Mouse (Mus musculus): ENCODE results near the gene Rbbp5.

The Rbbp5 gene

DNA sequence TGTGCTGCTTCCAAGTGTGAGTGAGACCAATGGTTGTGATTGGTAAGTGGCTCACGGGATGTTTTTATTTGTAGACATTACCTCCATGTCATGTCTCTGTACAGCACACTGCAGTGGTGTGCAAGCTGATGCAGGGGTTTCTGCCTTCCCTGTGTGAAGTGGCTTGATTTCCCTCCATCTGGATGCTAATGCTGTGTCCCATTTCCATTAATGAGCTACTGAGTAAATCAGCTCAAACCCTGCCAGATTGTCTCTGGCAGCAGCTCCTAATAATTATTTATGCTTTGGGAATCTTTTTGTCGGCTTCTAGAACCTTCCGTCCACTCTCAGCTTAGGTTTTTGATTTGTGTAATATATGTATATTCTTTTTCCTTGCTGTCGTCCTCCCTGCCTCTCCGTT lies 28.0 kb downstream of the Rbbp5 start:
- no peak for DNase-seq (ENCODE audit: low spot score)

DNA sequence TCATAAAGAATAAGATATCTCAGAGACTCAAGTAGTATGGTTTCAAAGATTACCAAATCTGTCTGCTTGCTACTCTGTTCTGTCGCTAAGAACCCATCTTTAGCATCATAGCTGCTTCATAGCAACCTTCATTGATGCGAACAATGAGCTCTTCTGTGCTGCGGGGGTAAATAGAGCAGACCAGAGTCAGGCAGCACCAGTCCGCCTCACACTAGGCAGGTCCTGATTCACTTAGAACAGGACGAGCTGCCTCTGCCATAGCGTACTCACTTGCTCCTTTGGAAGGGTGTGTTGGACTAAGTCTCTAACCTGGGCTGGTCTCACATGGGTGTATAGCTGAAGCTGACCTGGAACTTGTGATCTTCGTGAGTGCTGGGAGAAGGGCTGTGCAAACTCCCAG lies 28.9 kb downstream of the Rbbp5 start, which contains the start of gene Tmem81:
TSS of gene Tmem81 (plus strand) at position 173 of the 400 bp plus-strand sequence.
- no peak for DNase-seq (ENCODE audit: low spot score)

DNA sequence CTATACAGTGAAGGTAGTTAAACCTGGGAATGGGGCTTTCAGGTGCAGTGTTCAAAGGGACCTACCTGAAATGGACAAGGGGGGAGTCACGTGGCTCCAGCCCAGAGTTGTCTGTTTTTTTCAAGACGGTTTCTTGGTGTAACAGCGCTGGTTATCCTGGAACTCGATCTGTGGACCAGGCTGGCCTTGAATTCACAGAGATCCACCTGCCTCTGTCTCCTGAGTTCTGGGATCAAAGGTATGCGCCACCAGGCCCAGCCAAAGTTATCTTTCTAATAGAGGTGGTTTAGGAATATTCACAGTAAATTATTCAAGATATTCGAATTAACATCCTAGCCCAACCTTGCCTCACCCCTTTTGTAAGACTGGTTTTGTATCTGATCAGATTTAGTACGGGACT lies 29.5 kb downstream of the Rbbp5 start:
- DNase-seq (ENCODE audit: low spot score) = no peak

DNA sequence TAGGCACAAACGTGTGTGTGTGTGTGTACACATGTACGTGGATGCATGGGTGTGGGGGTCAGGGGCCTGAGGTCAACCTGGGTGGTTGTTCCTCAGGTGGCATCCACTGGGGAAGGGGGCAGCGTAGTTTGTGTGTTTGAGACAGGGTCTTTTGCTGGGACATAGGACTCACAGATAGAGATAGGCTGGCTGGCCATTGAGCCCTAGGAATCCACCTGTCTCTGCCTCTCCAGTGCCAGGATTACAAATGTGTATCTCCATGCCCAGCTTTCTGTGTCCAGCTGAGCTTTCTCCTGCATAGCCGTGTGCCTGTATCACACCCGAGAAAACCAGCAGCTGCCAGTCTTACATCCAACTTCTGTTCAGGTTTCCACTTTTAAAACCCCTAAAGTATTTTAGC lies 32.6 kb downstream of the Rbbp5 start:
- DNase-seq (ENCODE audit: low spot score) = no peak

DNA sequence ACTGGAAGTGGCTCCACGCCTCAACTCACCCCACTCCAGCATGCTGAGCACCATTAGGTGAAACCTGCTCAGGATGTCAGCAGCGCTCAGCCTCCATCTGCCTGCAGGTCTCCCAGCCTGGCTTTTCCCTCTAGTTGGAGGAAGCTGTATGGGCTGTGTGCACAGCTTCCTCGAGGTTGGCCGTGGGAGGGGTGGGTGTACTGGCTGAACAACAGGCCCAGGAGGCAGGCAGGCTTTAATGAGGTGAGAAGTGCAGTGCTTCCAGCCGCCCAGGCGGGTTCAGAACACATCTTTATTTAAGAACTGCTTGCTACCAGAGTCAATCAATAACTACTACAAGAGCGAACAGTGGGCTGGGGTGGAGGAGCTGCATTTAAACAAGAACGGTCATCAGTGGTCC lies 34.4 kb downstream of the Rbbp5 start:
- DNase-seq (ENCODE audit: low spot score) = no peak

DNA sequence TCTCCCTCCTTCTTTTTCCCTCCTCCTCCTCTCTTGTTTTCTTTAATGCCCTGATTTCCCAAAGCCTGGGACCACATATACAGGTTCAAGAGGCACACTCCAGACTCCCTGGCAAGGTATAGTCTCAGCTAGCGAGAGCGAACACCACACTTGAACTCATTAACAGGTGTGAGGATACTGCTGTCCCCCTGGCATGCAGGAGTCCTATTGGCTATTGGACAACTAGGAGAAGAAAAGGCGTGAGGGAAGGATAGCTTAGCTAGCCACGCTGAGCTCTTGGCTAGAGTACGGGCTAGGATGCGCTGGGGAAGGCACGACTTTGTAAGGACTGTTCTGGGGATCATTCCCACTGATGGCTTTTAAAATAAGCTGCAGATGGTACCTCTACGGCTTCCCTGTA lies 34.9 kb downstream of the Rbbp5 start:
- DNase-seq (ENCODE audit: low spot score) = no peak

DNA sequence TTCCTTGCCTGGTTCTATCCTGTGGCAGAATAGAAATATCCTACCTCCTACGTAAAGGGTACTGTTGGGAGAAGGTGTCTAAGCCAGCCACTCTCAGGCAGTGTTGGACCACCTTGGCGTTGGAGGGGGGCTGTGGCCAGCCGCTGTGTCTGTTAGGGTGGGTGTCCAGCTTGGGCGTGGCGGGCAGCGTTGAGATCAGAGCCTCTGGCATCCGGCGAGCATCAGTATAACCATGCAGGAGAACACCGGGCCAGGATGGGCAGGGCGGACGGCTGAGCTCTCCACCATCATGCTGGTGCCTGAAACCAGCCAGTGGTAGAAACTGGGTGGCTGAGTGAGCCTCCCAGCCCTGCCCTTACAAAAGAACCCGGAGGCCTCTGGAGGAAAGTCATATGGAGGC lies 38.2 kb downstream of the Rbbp5 start:
- no peak for DNase-seq (ENCODE audit: low spot score)

DNA sequence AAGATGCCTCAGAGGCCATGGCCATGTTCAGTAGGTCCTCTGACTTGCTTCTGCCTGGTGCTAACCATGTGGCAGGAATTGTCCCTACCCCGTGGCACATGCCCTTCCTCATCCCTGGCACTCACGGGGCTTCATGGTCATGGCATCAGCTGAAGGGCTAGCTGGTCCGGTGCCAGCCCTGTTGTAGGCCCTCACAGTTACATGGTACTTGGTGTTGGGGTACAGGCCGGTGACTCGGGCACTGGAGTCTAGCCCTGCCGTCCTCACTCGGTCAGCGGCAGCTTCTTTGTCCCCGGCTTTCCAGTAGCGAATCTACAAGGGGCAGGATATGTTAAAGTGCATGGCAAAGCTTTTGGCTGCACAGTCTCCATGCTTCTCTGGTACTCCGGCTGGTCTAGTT lies 39.6 kb downstream of the Rbbp5 start:
- DNase-seq (ENCODE audit: low spot score) = no peak

DNA sequence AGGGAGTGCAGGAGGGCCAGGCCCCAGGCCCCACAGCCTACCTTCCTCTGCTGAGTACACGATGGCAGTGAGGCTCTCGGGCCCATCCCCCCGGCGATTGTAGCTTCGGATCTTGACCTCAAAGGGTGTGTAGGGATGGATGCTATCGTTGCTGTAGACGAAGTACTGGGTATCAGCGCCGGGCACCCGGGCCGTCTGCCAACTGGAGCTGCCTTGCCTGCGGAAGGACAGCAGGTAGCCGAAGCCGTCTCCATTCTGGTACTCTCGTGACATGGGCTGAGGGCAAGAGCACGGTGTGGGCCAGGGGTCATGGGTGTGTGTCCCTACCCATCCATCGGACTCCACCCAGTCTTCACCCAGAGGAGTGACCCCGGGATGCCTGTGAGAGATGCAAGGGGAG lies 41.5 kb downstream of the Rbbp5 start:
- no peak for DNase-seq (ENCODE audit: low spot score)

DNA sequence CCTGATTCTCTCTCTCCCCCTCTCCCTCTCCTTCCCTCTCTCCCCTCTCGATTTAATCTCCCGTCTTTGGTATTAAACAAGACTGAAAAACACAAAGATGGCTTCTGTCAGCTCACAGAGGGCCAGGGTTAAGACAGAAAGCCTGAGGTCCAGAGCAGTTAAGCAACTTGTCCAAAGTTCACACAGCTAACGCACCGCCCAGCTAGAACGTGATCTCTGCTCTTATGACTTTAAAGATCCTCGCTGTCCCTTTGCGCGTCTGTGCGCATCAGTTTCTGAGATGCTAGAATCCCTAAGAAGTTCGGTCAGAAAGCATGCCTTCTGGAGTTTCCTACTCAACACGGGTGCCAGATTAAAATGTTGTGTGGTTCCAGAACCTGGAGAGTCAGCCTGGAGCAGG lies 42.6 kb downstream of the Rbbp5 start:
- no peak for DNase-seq (ENCODE audit: low spot score)

DNA sequence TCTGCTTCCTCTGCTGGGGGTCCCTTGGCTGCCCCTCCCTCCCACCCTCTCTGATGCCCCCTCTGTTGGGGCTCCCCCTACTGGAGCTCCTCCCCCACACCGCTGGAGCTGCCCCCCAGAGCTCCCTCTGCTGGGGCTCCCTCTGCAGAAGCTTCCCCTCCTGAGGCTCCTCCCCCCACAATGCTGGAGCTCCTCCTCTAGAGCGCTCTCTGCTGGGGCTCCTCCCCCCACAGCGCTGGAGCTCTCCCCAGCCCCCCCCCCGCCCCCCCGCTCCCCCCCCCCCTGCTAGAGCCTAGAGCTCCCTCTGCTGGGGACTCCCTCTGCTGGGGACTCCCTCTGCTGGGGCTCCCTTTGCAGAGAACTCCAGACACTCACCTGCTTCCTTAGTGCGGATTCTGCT lies 43.6 kb downstream of the Rbbp5 start:
- DNase-seq (ENCODE audit: low spot score) = no peak

DNA sequence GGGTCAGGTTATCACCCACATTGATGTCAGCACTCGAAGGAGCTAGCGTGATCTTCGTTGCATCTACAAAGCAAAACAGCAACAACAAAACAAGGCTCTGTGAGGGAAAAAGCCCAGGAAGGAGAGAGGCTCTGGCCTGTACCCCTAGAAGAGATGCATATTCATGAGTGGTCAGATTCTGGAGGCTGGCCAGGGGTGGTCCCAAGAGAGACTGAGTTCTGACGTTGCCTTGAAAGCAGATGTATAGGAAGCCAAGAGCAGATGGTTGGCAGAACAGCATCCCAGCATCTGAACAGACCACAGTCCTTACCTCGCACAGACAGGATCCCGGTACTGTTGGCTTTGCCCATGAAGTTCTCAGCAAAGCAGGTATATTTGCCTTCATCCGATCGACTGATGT lies 45.9 kb downstream of the Rbbp5 start:
- DNase-seq (ENCODE audit: low spot score) = no peak

DNA sequence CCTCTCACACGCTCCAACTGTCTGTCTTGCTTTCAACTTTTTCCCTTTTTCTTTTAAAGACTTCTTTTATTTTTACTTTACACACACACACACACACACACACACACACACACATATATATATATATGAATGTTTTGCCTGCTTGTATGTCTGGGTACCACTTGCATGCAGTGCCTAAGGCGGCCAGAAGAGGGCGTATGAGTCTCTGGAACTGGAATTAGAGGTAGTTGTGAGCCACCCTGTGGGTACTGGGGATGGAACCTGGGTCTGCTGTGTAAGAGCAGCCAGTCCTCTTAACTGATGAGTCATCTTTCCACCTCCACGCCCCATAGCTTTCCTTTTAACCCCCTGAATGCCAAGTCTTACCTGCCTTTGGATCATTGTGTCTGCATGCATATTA lies 46.8 kb downstream of the Rbbp5 start:
- DNase-seq (ENCODE audit: low spot score) = no peak

DNA sequence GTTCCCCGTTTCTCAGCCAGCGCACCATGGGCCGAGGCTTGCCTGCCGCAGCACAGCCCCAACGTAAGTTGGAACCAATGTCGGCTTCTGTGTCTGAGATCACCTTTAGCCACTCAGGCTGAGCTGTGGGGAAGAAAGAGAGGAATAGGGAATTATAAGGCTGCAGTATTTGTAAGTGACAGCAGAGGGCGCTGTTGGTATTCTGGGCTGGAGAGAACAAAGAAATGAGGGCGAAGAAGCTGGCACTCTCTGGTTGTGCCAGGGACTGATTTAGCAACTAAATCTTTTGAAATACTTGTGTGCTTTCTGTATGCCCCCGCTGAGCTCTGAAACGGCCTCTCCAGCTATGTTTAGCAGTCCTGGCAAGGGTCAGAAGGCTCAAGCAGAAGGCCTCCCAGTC lies 48.7 kb downstream of the Rbbp5 start:
- DNase-seq (ENCODE audit: low spot score) = peak; percentile 76

DNA sequence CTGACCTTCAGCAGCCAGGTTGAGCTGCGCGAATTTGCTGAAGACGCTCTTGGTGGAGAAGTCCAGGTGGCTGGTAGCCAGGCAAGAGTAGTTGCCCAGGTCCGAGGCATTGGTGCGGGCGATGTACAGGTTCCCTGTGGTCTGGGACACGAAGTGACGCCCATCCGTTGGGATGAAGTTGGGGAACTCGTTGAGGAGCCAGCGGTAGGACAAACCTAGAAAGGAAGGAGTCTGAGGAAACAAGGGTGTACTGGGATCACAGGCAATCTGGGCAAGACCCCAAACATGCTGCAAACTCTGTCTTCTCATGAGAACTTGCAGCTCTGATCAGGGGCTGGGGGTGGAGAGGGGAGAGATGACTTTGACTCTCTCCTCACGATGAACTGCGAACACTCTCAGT lies 50.9 kb downstream of the Rbbp5 start:
- no peak for DNase-seq (ENCODE audit: low spot score)

DNA sequence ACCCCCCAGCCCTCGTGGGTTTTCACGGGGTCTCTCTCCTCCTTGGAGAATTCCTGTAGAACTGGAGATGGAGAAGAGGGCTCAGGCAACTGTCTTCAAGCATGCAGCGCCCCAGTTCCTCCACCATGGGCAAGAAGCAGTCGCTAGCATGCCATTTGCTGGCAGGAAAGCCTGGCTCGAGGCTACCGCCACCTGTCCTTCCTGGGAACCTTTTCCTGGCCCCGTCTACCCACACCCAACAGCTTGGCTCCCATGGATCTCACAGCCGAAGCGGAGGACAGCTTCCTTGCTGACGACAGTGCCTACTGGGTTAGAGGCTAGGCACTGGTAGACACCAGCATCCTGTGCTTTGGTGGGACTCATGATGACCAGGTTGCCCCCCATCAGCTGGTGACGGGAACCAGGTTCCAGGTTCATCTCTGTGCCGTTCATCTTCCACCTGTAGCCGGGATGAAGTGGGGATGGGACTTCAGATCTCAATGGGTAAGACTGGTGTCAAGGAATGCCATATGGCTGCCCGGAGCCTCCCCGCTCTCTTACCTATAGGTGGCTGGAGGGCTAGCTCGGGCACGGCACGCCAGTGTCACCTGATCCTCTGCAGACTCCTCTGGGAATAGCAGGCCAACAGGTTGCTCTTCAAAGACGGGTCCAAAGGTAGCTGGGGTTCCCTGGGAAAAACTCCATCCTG lies 51.6 kb downstream of the Rbbp5 start:
- no peak for DNase-seq (ENCODE audit: low spot score)

DNA sequence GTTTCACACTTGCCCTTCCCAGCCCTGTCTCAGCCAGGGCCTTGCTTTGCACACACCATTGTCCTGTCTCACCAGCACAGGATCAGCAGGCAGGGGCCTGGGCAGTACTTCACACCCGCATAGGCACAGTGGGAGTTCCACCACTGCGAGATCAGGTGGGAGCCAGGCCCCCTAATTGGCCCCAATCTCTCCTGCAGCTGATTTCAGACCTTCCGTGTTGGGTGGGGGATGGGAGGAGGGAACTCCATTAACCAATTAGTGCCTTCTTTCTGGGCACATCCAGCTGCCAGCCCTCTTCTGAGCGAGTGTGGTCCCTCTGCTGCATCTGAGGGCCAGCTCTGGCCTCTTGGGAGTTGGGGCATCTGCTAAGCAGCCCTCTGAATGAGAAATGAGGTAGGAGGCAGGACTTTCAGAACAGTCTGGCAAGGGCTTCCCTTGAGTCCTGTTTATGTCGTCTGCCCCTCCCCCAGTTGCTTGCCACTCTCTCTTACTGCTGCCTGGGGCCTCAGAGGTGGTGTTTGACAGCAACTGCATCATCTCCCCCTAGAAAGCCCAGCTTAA lies 53.5 kb downstream of the Rbbp5 start:
- no peak for DNase-seq (ENCODE audit: low spot score)

DNA sequence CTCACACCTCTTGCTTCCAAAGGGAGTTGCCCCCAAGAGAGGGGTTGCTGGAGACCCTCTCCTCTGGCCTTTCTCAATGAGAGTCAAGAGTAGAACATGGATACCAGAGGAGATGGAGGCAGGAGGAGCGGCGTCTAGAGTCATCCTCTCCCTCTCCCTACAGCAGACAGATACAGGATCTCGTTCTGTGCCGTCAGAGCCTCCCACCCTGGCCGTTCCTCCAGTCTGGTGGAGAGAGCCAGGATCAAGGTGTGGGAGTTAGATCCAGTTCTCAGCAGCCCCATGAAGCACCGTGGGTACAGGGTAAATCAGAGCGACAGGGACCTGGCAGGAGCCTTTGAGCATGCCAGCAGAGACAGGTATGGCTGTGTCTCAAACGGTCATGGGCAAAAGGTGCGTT lies 55.4 kb downstream of the Rbbp5 start:
- no peak for DNase-seq (ENCODE audit: low spot score)

DNA sequence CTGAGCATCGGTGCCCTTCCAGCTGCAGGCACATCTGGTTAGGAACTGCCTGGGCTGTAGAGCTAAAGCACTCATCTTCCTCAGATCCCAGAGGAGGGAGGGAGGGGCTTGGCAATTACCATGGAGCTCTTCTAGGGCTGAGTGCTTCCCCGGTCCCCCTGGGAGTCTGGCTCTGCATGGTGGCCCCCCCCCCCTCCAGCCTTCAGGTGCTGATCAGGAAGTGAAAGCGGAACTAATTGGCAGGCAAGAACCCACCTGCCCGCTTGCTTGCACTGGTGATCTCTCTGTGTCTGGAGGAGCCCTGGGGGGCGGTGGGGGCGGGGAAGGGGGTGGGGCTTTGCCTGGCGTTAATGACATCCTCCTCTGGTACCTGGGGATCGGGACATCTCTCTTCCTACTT lies 56.7 kb downstream of the Rbbp5 start:
- DNase-seq (ENCODE audit: low spot score) = no peak

DNA sequence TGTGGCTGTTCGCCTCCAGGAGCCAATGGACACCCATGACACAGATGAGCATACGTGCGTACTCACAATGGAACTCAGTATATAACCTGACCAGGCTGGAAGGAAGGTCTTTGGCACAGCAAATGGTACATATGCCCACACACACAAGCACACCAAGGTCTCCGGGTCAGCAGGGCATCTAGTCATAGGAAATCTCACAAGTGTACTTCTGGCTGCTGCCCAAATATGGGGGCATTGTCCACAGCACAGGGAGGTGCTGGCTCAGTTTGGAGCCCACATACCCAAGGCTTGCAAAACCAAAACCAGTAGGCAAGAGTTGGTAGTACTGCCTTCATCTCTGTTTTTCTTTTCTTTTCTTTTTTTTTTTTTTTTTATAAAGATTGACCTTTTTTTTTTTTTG lies 58.4 kb downstream of the Rbbp5 start:
- DNase-seq (ENCODE audit: low spot score) = no peak

DNA sequence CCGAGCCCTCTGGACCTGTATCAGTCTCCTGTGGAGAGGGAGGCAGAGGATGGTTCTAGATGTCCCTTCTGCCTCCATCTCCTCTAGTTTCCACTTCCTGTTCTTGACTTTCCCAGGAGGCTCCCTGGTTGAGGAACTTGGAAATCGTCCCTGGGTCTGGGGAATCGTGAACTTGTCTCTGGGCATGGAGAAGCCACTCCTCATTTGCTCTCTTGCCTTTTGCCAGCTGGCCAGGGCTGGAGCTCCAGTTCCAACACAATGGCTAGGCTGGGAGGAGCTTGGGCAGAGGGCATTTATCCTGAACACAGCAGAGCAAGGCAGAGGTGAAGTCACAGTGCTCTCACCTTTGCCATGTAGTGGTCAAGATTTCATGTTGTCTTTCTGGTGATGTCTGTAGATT lies 59.3 kb downstream of the Rbbp5 start:
- no peak for DNase-seq (ENCODE audit: low spot score)

DNA sequence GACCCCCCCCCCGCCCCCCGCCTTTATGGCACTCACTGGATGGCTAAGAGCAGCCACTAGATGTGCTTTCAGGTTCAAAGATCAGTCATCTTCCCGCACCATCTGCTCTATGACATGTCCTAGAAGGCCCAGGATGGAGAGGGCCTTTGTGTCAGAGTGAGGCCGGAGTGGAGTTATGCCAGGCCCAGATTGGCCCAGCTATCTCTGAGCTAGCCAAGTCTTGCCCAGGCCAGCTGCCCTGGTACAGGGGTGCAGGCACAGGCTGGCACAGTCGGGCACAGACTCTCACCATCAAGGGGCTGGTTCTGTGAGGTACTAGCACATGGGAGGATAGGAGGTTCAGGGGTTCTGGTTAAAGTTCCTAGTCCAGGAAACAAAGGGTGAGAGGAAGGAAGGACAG lies 60.6 kb downstream of the Rbbp5 start:
- peak; percentile 58 for DNase-seq (ENCODE audit: low spot score)

DNA sequence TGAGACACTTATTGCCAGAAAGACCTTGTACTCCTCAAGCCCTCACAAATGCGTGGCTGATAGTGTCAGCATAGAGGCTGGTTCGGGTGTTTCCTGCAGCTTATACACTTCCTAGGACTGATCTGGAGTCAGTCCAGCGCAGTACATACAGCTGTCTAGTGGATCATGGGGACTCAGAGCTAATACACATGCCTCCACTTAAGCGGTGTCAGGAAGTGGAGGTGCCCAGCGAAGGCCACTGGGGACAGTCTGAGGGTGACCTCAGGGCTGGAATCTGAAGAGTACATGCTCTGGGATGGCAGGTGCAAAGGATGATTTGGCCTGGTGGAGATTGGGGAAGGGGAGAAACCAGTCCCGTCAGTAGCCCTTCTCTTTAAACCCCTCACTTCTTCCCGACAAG lies 63.5 kb downstream of the Rbbp5 start:
- DNase-seq (ENCODE audit: low spot score) = no peak

DNA sequence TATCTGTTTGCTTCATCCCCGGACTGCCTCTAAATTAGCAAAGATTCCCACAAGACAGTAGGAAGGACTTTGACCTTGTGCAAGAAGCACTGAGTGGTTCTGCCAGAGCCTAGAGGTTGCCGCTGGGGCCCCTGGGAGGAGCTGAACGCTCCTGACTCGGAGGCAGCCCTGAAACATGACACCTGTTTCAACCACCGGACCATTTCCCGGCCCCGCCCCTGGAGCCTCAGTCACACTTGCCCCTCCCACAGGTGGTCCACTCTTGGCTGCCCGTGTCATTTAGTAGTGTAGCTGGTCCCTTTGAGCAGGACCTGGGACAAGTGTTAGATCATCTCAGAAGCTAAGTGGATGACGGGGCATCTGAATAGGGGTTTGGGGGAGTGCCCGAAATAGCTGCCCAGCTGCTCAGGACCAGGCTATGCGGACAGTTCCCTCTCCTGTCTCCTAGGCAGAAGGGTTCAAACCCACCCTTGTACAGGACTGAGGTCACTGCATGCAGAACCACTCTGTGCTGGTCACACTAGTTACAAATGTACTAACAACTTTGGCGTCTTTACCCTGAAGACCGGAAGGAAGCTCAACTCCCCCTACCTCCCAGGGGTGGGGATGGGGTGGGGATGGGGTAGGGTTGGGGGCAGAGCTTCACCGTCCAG lies 64.1 kb downstream of the Rbbp5 start:
- no peak for DNase-seq (ENCODE audit: low spot score)

All from left cerebral cortex, adult 11 months (tissue).